8 mouse cellular contexts compared by ENCODE assay signal in genomic region chr10:122046904-122047726, GRCm38 (mm10). TPM values are rescaled to one million over a fixed set of nuclear protein-coding genes. Genes with fewer than 3 reads are reported as not detected.
DNase-seq lines count a peak whose midpoint lies in the region; ATAC-seq and TF ChIP-seq lines count a peak whose summit lies in the region.

Srgap1 (minus strand) TSS chr10:122047315.

- peak; percentile 77 for ATAC-seq in embryonic facial prominence, embryonic 13.5 days (ENCODE audit: insufficient number of reproducible peaks, insufficient read depth, low FRiP score, low TSS enrichment, low read depth)
- ATAC-seq in heart, embryonic 11.5 days (replicated peaks; ENCODE audit: insufficient number of reproducible peaks, low FRiP score, low TSS enrichment) = peak; percentile 67
- ATAC-seq in kidney, embryonic 15.5 days (replicated peaks; ENCODE audit: low FRiP score) = peak; percentile 86
- ATAC-seq in liver, embryonic 12.5 days = peak; percentile 72

- under 1% methylated on average over 74 of the region's 79 CpGs for WGBS in thymus, adult 2 months
- under 1% methylated on average over 74 of the region's 79 CpGs for WGBS in embryonic facial prominence, embryonic 13.5 days
- WGBS in heart, embryonic 11.5 days (ENCODE audit: insufficient replicate concordance) = under 1% methylated on average over 31 of the region's 79 CpGs
- WGBS in kidney, embryonic 15.5 days = under 1% methylated on average over 74 of the region's 79 CpGs
- WGBS in liver, embryonic 12.5 days (ENCODE audit: insufficient replicate concordance) = 2% methylated on average over 55 of the region's 79 CpGs

- no peak within 1 kb of the TSS for H3ac ChIP-seq in myocyte (ENCODE audit: control insufficient read depth, insufficient read length)

- peak within 1 kb of the TSS; percentile 86 for H3K4me2 ChIP-seq in embryonic facial prominence, embryonic 13.5 days
- H3K4me2 ChIP-seq in heart, embryonic 11.5 days = peak within 1 kb of the TSS; percentile 82
- peak within 1 kb of the TSS; percentile 83 for H3K4me2 ChIP-seq in kidney, embryonic 15.5 days
- H3K4me2 ChIP-seq in liver, embryonic 12.5 days = peak within 1 kb of the TSS; percentile 83
- H3K4me2 ChIP-seq in myocyte (ENCODE audit: low read depth) = peak within 1 kb of the TSS; percentile 55

- H3K4me1 ChIP-seq in thymus, adult 2 months (replicated peaks; ENCODE audit: control insufficient read depth, insufficient read depth, low read length) = peaks cover 6% of the 10 kb centered on the region; the same call in 1 of the 2 replicates
- peaks cover 14% of the 10 kb centered on the region for H3K4me1 ChIP-seq in embryonic facial prominence, embryonic 13.5 days
- H3K4me1 ChIP-seq in heart, embryonic 11.5 days (ENCODE audit: control insufficient read depth, insufficient read depth, low read length) = peaks cover 5% of the 10 kb centered on the region; the same call in 1 of the 2 replicates
- H3K4me1 ChIP-seq in kidney, embryonic 15.5 days = peaks cover 23% of the 10 kb centered on the region; the same call in 1 of the 2 replicates
- H3K4me1 ChIP-seq in liver, embryonic 12.5 days = no peaks in the 10 kb centered on the region

- no peak for TF ChIP-seq POLR2A in thymus, adult 2 months (IDR thresholded peaks at IDR 0.05; ENCODE audit: control insufficient read depth, extremely low read depth, insufficient read depth, low read length, poor library complexity)
- no peak for TF ChIP-seq POLR2A in myocyte (IDR thresholded peaks at IDR 0.05; ENCODE audit: insufficient read length, low read depth)

- peak within 1 kb of the TSS; percentile 40 for H3K4me3 ChIP-seq in thymus, adult 2 months (ENCODE audit: control insufficient read depth, insufficient read depth, low read length)
- H3K4me3 ChIP-seq in embryonic facial prominence, embryonic 13.5 days = peak within 1 kb of the TSS; percentile 74
- H3K4me3 ChIP-seq in heart, embryonic 11.5 days (ENCODE audit: low read depth, low read length) = peak within 1 kb of the TSS; percentile 78
- H3K4me3 ChIP-seq in kidney, embryonic 15.5 days (replicated peaks) = peak within 1 kb of the TSS; percentile 83
- peak within 1 kb of the TSS; percentile 65 for H3K4me3 ChIP-seq in liver, embryonic 12.5 days
- H3K4me3 ChIP-seq in myocyte = peak within 1 kb of the TSS; percentile 16

- H3K79me2 ChIP-seq in myocyte (ENCODE audit: control insufficient read depth, insufficient read depth) = no peaks in the 10 kb centered on the region

- no peaks in the 10 kb centered on the region for H3K36me3 ChIP-seq in thymus, adult 2 months (ENCODE audit: control insufficient read depth, insufficient read depth, low read length)
- no peaks in the 10 kb centered on the region for H3K36me3 ChIP-seq in embryonic facial prominence, embryonic 13.5 days
- no peaks in the 10 kb centered on the region for H3K36me3 ChIP-seq in heart, embryonic 11.5 days (ENCODE audit: control insufficient read depth, insufficient read depth, low read length)
- H3K36me3 ChIP-seq in kidney, embryonic 15.5 days = no peaks in the 10 kb centered on the region
- no peaks in the 10 kb centered on the region for H3K36me3 ChIP-seq in liver, embryonic 12.5 days
- H3K36me3 ChIP-seq in myocyte (ENCODE audit: control insufficient read depth, insufficient read depth) = no peaks in the 10 kb centered on the region

- peak; percentile 11 for DNase-seq in thymus, adult 2 months
- DNase-seq in thymus, adult 18-20 months = no peak
- DNase-seq in testis, postnatal 14 days (ENCODE audit: low spot score) = peak; percentile 38

- H3K27me3 ChIP-seq in thymus, adult 2 months (ENCODE audit: control insufficient read depth, insufficient read depth, low read length) = peaks cover 11% of the 10 kb centered on the region; the same call in 1 of the 2 replicates
- no peaks in the 10 kb centered on the region for H3K27me3 ChIP-seq in embryonic facial prominence, embryonic 13.5 days
- H3K27me3 ChIP-seq in heart, embryonic 11.5 days (ENCODE audit: control insufficient read depth, insufficient read depth, low read length) = peaks cover 16% of the 10 kb centered on the region
- H3K27me3 ChIP-seq in kidney, embryonic 15.5 days = no peaks in the 10 kb centered on the region
- peaks cover 42% of the 10 kb centered on the region for H3K27me3 ChIP-seq in liver, embryonic 12.5 days (replicated peaks)
- peaks cover 7% of the 10 kb centered on the region for H3K27me3 ChIP-seq in myocyte (ENCODE audit: control insufficient read depth, insufficient read depth, insufficient read length)

- H3K27ac ChIP-seq in thymus, adult 2 months (ENCODE audit: control insufficient read depth, insufficient read depth, low read length) = no peak within 1 kb of the TSS
- H3K27ac ChIP-seq in embryonic facial prominence, embryonic 13.5 days = peak within 1 kb of the TSS; percentile 83
- peak within 1 kb of the TSS; percentile 77 for H3K27ac ChIP-seq in heart, embryonic 11.5 days (ENCODE audit: low read depth, low read length)
- peak within 1 kb of the TSS; percentile 88 for H3K27ac ChIP-seq in kidney, embryonic 15.5 days
- H3K27ac ChIP-seq in liver, embryonic 12.5 days = peak within 1 kb of the TSS; percentile 26; the same call in 1 of the 2 replicates

- no peaks in the 10 kb centered on the region for H3K9me3 ChIP-seq in embryonic facial prominence, embryonic 13.5 days
- H3K9me3 ChIP-seq in heart, embryonic 11.5 days (replicated peaks; ENCODE audit: control insufficient read depth, low read length) = no peaks in the 10 kb centered on the region
- no peaks in the 10 kb centered on the region for H3K9me3 ChIP-seq in kidney, embryonic 15.5 days (replicated peaks)
- H3K9me3 ChIP-seq in liver, embryonic 12.5 days (replicated peaks) = no peaks in the 10 kb centered on the region

- H3K9ac ChIP-seq in embryonic facial prominence, embryonic 13.5 days = peak within 1 kb of the TSS; percentile 90
- H3K9ac ChIP-seq in heart, embryonic 11.5 days (ENCODE audit: low read depth, low read length) = peak within 1 kb of the TSS; percentile 85
- H3K9ac ChIP-seq in kidney, embryonic 15.5 days = peak within 1 kb of the TSS; percentile 79
- peak within 1 kb of the TSS; percentile 68 for H3K9ac ChIP-seq in liver, embryonic 12.5 days

- TF ChIP-seq CTCF in thymus, adult 2 months (IDR thresholded peaks at IDR 0.05; ENCODE audit: borderline replicate concordance, control insufficient read depth, extremely low read depth, insufficient read depth, low read length, poor library complexity) = no peak

TF ChIP-seq in myocyte, 11 proteins besides CTCF, POLR2A, EP300 and RAD21:
- no peak for TF ChIP-seq MYOG (IDR thresholded peaks at IDR 0.05; ENCODE audit: control insufficient read depth in 1 of 3, insufficient read depth in 1 of 3, insufficient read length in 2 of 3, low read depth in 2 of 3)
- TF ChIP-seq POLR2AphosphoS2 (IDR thresholded peaks at IDR 0.05; ENCODE audit: insufficient read length, low read depth) = no peak
- TF ChIP-seq REST (IDR thresholded peaks at IDR 0.05; ENCODE audit: insufficient read depth, insufficient read length) = no peak
- no peak for TF ChIP-seq USF1 (IDR thresholded peaks at IDR 0.05; ENCODE audit: low read depth)
- TF ChIP-seq MYOD1 (IDR thresholded peaks at IDR 0.05; ENCODE audit: control insufficient read depth in 1 of 3, insufficient read length in 2 of 3, low read depth in 2 of 3) = no peak
- no peak for TF ChIP-seq SRF (IDR thresholded peaks at IDR 0.05; ENCODE audit: control insufficient read depth, insufficient read length, low read depth)
- no peak for TF ChIP-seq MAX (IDR thresholded peaks at IDR 0.05; ENCODE audit: low read depth)
- no peak for TF ChIP-seq E2F4 (IDR thresholded peaks at IDR 0.05; ENCODE audit: insufficient read depth)
- TF ChIP-seq TCF3 (IDR thresholded peaks at IDR 0.05; ENCODE audit: insufficient read length, low read depth) = no peak
- no peak for TF ChIP-seq CEBPB (IDR thresholded peaks at IDR 0.05; ENCODE audit: insufficient read depth, poor library complexity, severe bottlenecking)
- no peak for TF ChIP-seq TCF12 (IDR thresholded peaks at IDR 0.05; ENCODE audit: insufficient read depth, poor library complexity, severe bottlenecking)

RNA-seq across cellular contexts. Expression of gene Srgap1, which starts in this region (rescaled TPM):
- polyA plus RNA-seq in thymus, adult 2 months (2012; rRNA removed) = 1.0 and 1.2 TPM in 2 replicates
- polyA plus RNA-seq in embryonic facial prominence, embryonic 13.5 days (2015; fragmentation: Nextera tagmentation; extraction: Ambion mirVana) = 16.3 and 17.4 TPM in 2 replicates
- polyA plus RNA-seq in heart, embryonic 11.5 days (2014; fragmentation: Nextera tagmentation; extraction: Ambion mirVana) = 3.3 and 8.2 TPM in 2 replicates
- 15.7 and 16.4 TPM in 2 replicates for polyA plus RNA-seq in kidney, embryonic 15.5 days (2015; fragmentation: Nextera tagmentation; extraction: Ambion mirVana)
- polyA plus RNA-seq in liver, embryonic 12.5 days (2016; fragmentation: Nextera tagmentation; extraction: Ambion mirVana) = 2.3 and 2.7 TPM in 2 replicates
- 1.2 TPM for polyA plus RNA-seq in myocyte (2012; fragmentation: generic; extraction: Trizol)

Comparison
In these comparisons a context has a peak if more than half of its experiments do, and no peak if none do; other contexts are left out.
1. DNase-seq: peak in thymus, adult 2 months (single experiment) and testis, postnatal 14 days (single experiment); none in thymus, adult 18-20 months (0 of 2).
2. H3K4me3 ChIP-seq: peak in every context shown above with its lines; median percentile 83 in kidney, embryonic 15.5 days; 78 in heart, embryonic 11.5 days; 74 in embryonic facial prominence, embryonic 13.5 days; 65 in liver, embryonic 12.5 days; 40 in thymus, adult 2 months; 16 in myocyte.
3. Peak in every context shown above with its lines, with median percentiles within 50 percentile points of each other: ATAC-seq, H3K4me2 ChIP-seq and H3K9ac ChIP-seq.